Mouse (Mus musculus): ENCODE results near the gene Anxa1. TPM values are rescaled to one million over a fixed set of nuclear protein-coding genes. Genes with fewer than 3 reads are reported as not detected.

The Anxa1 gene
- polyA plus RNA-seq, 1 experiment from 2014 or later: 505 TPM

DNA sequence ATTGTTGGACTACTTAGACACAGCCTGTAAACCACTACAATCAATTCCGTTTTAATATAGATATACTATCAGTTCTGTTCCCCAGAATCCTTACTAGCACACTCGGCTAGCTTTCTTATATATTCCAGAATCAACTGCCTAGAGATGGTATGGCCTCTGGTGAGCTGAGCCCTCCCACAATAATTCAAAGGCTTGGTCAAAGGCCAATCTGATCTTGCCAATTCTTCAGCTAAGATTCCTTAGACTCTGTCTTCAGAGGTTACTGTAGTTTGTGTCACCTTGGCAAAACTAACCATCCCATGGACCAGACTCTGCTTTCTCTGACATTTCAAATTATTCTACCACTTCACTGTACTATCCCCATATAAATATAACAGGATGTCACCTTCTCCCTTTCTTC lies 25.4 kb downstream of the Anxa1 start:
- ATAC-seq (no peak), DNase-seq (ENCODE audit: low spot score) (no peak)
- H3K36me3 ChIP-seq (ENCODE audit: insufficient read depth, low read length): no peaks in the 10 kb centered on the region
- TF ChIP-seq EP300 (IDR thresholded peaks at IDR 0.05): no peak
- no peak for TF ChIP-seq CTCF (IDR thresholded peaks at IDR 0.05)
- H3K27ac ChIP-seq (ENCODE audit: low read length): no peak overlapping the region
- no peak overlapping the region for H3K9ac ChIP-seq (replicated peaks; ENCODE audit: low read depth)
- no peak overlapping the region for H3K4me2 ChIP-seq (replicated peaks; ENCODE audit: low read depth, low read length)
- no peaks in the 10 kb centered on the region for H3K4me1 ChIP-seq (ENCODE audit: insufficient read depth, low read depth, low read length)
- no peaks in the 10 kb centered on the region for H3K9me3 ChIP-seq (ENCODE audit: low read length)
- H3K4me3 ChIP-seq (ENCODE audit: low read depth, low read length): no peak overlapping the region
- no peaks in the 10 kb centered on the region for H3K27me3 ChIP-seq (replicated peaks; ENCODE audit: insufficient read depth, low read length)
- WGBS: 79% methylated on average over 2 of the region's 2 CpGs

DNA sequence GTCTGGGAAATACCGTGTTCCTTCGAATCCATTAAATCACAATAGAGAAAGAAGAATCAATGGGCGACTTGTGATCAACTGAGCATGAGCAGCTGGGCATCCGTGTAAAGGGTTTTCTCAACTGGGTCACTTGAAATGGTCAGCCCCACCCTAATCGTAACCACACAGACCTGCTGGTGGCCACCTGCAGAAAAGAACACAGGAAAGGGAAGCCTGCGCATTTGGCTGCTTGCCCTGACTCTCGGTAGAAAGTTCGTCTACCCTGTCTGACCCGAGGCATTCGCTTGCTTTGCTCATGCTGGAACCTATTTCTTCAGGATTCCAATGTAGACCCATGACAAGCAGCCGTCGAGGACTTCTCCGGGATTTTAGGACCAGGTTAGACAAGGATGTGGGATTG lies 25.8 kb downstream of the Anxa1 start:
- no peaks in the 10 kb centered on the region for H3K9me3 ChIP-seq (ENCODE audit: low read length)
- no peaks in the 10 kb centered on the region for H3K27me3 ChIP-seq (replicated peaks; ENCODE audit: insufficient read depth, low read length)
- no peak for DNase-seq (ENCODE audit: low spot score)
- H3K36me3 ChIP-seq (ENCODE audit: insufficient read depth, low read length): no peaks in the 10 kb centered on the region
- no peak overlapping the region for H3K27ac ChIP-seq (ENCODE audit: low read length)
- no peak for ATAC-seq
- 79% methylated on average over 13 of the region's 13 CpGs for WGBS
- TF ChIP-seq CTCF (IDR thresholded peaks at IDR 0.05): no peak
- TF ChIP-seq EP300 (IDR thresholded peaks at IDR 0.05): no peak
- H3K4me1 ChIP-seq (ENCODE audit: insufficient read depth, low read depth, low read length): no peaks in the 10 kb centered on the region
- no peak overlapping the region for H3K9ac ChIP-seq (replicated peaks; ENCODE audit: low read depth)
- H3K4me2 ChIP-seq (replicated peaks; ENCODE audit: low read depth, low read length): no peak overlapping the region
- H3K4me3 ChIP-seq (ENCODE audit: low read depth, low read length): no peak overlapping the region

DNA sequence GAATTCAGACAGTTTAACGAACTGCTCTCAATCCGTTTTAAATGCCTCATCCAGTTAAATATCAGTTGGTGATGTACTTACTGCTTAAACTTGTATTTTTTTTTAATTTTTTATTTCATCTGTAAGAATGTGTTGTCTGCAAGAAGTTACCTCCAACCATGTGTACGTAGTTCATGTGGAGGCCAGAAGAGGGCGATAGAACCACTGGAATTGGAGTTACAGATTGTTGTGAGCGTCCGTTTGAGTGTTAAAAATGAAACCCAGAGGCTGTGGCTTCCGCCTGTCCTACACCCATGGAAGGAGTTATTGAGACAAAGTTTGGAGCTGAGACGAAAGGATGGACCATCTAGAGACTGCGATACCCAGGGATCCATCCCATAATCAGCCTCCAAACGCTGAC lies 27.5 kb downstream of the Anxa1 start:
- DNase-seq (ENCODE audit: low spot score) (no peak), ATAC-seq (no peak)
- TF ChIP-seq CTCF (IDR thresholded peaks at IDR 0.05) (peak; percentile 65), EP300 (IDR thresholded peaks at IDR 0.05) (no peak)
- no peaks in the 10 kb centered on the region for H3K9me3 ChIP-seq (ENCODE audit: low read length)
- H3K4me1 ChIP-seq (ENCODE audit: insufficient read depth, low read depth, low read length): no peaks in the 10 kb centered on the region
- H3K36me3 ChIP-seq (ENCODE audit: insufficient read depth, low read length): no peaks in the 10 kb centered on the region
- no peak overlapping the region for H3K9ac ChIP-seq (replicated peaks; ENCODE audit: low read depth)
- 63% methylated on average over 10 of the region's 10 CpGs for WGBS
- H3K4me2 ChIP-seq (replicated peaks; ENCODE audit: low read depth, low read length): no peak overlapping the region
- no peaks in the 10 kb centered on the region for H3K27me3 ChIP-seq (replicated peaks; ENCODE audit: insufficient read depth, low read length)
- H3K27ac ChIP-seq (ENCODE audit: low read length): no peak overlapping the region
- no peak overlapping the region for H3K4me3 ChIP-seq (ENCODE audit: low read depth, low read length)

GRCm38 (mm10) chr19:20361917-20362577 lies 28.7 kb downstream of the Anxa1 start:
- ATAC-seq (peak; percentile 48; the same call in 1 of the 2 replicates), DNase-seq (ENCODE audit: low spot score) (peak; percentile 88)
- no peak overlapping the region for H3K4me2 ChIP-seq (replicated peaks; ENCODE audit: low read depth, low read length)
- no peak overlapping the region for H3K9ac ChIP-seq (replicated peaks; ENCODE audit: low read depth)
- WGBS: 49% methylated on average over 2 of the region's 2 CpGs
- H3K36me3 ChIP-seq (ENCODE audit: insufficient read depth, low read length): no peaks in the 10 kb centered on the region
- TF ChIP-seq EP300 (IDR thresholded peaks at IDR 0.05): no peak
- TF ChIP-seq CTCF (IDR thresholded peaks at IDR 0.05): peak; percentile 76
- H3K4me1 ChIP-seq (ENCODE audit: insufficient read depth, low read depth, low read length): no peaks in the 10 kb centered on the region
- no peaks in the 10 kb centered on the region for H3K9me3 ChIP-seq (ENCODE audit: low read length)
- no peaks in the 10 kb centered on the region for H3K27me3 ChIP-seq (replicated peaks; ENCODE audit: insufficient read depth, low read length)
- H3K4me3 ChIP-seq (ENCODE audit: low read depth, low read length): no peak overlapping the region
- H3K27ac ChIP-seq (ENCODE audit: low read length): no peak overlapping the region

GRCm38 (mm10) chr19:20358679-20359078 lies 32.1 kb downstream of the Anxa1 start:
- H3K9me3 ChIP-seq (ENCODE audit: low read length): no peaks in the 10 kb centered on the region
- no peaks in the 10 kb centered on the region for H3K36me3 ChIP-seq (ENCODE audit: insufficient read depth, low read length)
- 57% methylated on average over 5 of the region's 5 CpGs for WGBS
- ATAC-seq: peak; percentile 59
- peak; percentile 33 for DNase-seq (ENCODE audit: low spot score)
- H3K4me1 ChIP-seq (ENCODE audit: insufficient read depth, low read depth, low read length): no peaks in the 10 kb centered on the region
- H3K4me2 ChIP-seq (replicated peaks; ENCODE audit: low read depth, low read length): no peak overlapping the region
- no peak overlapping the region for H3K4me3 ChIP-seq (ENCODE audit: low read depth, low read length)
- H3K9ac ChIP-seq (replicated peaks; ENCODE audit: low read depth): no peak overlapping the region
- no peaks in the 10 kb centered on the region for H3K27me3 ChIP-seq (replicated peaks; ENCODE audit: insufficient read depth, low read length)
- H3K27ac ChIP-seq (ENCODE audit: low read length): no peak overlapping the region
- TF ChIP-seq CTCF (IDR thresholded peaks at IDR 0.05) (no peak), EP300 (IDR thresholded peaks at IDR 0.05) (no peak)

GRCm38 (mm10) chr19:20345317-20345917 lies 45.3 kb downstream of the Anxa1 start:
- DNase-seq (ENCODE audit: low spot score): peak; percentile 85
- 6% methylated on average over 8 of the region's 8 CpGs for WGBS
- H3K4me3 ChIP-seq (ENCODE audit: low read depth, low read length): no peak overlapping the region
- no peak overlapping the region for H3K4me2 ChIP-seq (replicated peaks; ENCODE audit: low read depth, low read length)
- no peaks in the 10 kb centered on the region for H3K36me3 ChIP-seq (ENCODE audit: insufficient read depth, low read length)
- no peak overlapping the region for H3K9ac ChIP-seq (replicated peaks; ENCODE audit: low read depth)
- peak; percentile 75 for ATAC-seq
- TF ChIP-seq CTCF (IDR thresholded peaks at IDR 0.05) (peak; percentile 92), EP300 (IDR thresholded peaks at IDR 0.05) (no peak)
- H3K27me3 ChIP-seq (replicated peaks; ENCODE audit: insufficient read depth, low read length): no peaks in the 10 kb centered on the region
- H3K27ac ChIP-seq (ENCODE audit: low read length): no peak overlapping the region
- H3K4me1 ChIP-seq (ENCODE audit: insufficient read depth, low read depth, low read length): no peaks in the 10 kb centered on the region
- no peaks in the 10 kb centered on the region for H3K9me3 ChIP-seq (ENCODE audit: low read length)

Measured in lung, postnatal 0 days (tissue).